Mouse (Mus musculus): ENCODE results near the gene Lcmt1.

DNA sequence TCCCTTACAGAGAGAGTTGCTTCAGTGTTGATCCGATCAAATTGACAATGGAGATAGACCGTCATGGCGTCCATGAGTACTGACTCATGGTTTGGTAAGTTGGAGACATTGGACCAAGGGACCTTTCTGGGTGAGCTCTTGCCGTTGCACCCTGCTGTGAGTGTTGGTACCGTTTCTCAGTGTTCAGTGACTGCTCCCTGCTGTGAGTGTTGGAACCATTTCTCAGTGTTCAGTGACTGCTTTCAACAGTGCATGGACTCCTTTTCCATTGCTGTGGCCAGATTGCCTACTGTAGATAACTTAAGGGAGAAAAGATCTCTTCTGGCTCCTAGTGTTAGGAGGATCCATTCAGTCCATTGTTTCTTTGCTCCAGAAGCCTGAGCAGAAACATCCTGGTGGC lies 27.3 kb downstream of the Lcmt1 start:
- TF ChIP-seq POLR2A (IDR thresholded peaks at IDR 0.05; ENCODE audit: extremely low read depth, insufficient read depth, low read length) = no peak
- TF ChIP-seq CTCF (IDR thresholded peaks at IDR 0.05; ENCODE audit: low read depth, low read length) = no peak
